In the genomic region with DNA sequence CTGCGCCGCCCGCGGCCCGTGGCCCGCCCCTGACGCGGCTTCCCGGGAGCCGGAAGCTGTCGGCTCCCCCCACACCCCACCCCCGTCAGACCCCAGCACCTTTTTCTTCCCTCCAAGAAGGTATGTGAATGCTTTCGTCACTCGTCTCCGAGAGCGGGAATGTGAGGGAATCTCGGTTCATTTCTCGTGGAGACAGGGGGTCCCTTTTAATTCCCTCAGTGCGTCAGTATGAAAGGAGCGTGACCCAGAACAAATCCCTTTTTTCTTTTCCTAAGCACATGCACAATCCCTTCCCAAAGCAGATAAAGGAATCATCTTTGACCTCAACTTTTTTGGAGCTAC, we compare ENCODE assay signal across 8 mouse cellular contexts. TPM values are rescaled to one million over a fixed set of nuclear protein-coding genes. Genes with fewer than 3 reads are reported as not detected.
DNase-seq lines count a peak whose midpoint lies in the region; ATAC-seq lines count a peak whose summit lies in the region.

No protein-coding gene starts in this region.

- DNase-seq in forebrain, embryonic 11.5 days (ENCODE audit: low spot score): no peak
- no peak for DNase-seq in adrenal gland, postnatal 10 days
- DNase-seq in c-Kit-positive CD71-positive TER-119-positive erythroid progenitor cells, embryonic 14.5 days (ENCODE audit: low spot score): no peak
- no peak for DNase-seq in layer of hippocampus, postnatal 14 days (ENCODE audit: low spot score in 2 of 2)

- ATAC-seq in megakaryocyte, adult 5-6 weeks (ENCODE audit: poor library complexity, severe bottlenecking): no peak
- ATAC-seq in forebrain, embryonic 11.5 days (replicated peaks; ENCODE audit: low FRiP score): no peak
- no peak for ATAC-seq in limb, embryonic 13.5 days (ENCODE audit: low FRiP score, low read depth)
- no peak for ATAC-seq in stomach, embryonic 15.5 days (ENCODE audit: insufficient read depth, low FRiP score, low read depth)

- no peaks in the 10 kb centered on the region for H3K9me3 ChIP-seq in megakaryocyte, embryonic 14.5 days
- H3K9me3 ChIP-seq in forebrain, embryonic 11.5 days (ENCODE audit: control insufficient read depth, low read length): no peaks in the 10 kb centered on the region
- H3K9me3 ChIP-seq in limb, embryonic 13.5 days: no peaks in the 10 kb centered on the region
- no peaks in the 10 kb centered on the region for H3K9me3 ChIP-seq in stomach, embryonic 15.5 days

- peak overlapping the region; percentile 95 for H3K27ac ChIP-seq in forebrain, embryonic 11.5 days (ENCODE audit: low read depth, low read length)
- peak overlapping the region; percentile 97 for H3K27ac ChIP-seq in limb, embryonic 13.5 days
- H3K27ac ChIP-seq in stomach, embryonic 15.5 days: peak overlapping the region; percentile 95

- no peaks in the 10 kb centered on the region for H3K36me3 ChIP-seq in megakaryocyte, embryonic 14.5 days (replicated peaks; ENCODE audit: low read length)
- H3K36me3 ChIP-seq in forebrain, embryonic 11.5 days (ENCODE audit: control insufficient read depth, insufficient read depth, low read length): no peaks in the 10 kb centered on the region
- H3K36me3 ChIP-seq in limb, embryonic 13.5 days: no peaks in the 10 kb centered on the region
- H3K36me3 ChIP-seq in stomach, embryonic 15.5 days: no peaks in the 10 kb centered on the region

- H3K4me2 ChIP-seq in forebrain, embryonic 11.5 days (ENCODE audit: low read depth, low read length, severe bottlenecking): peak overlapping the region; percentile 69
- peak overlapping the region; percentile 74 for H3K4me2 ChIP-seq in limb, embryonic 13.5 days (replicated peaks)
- peak overlapping the region; percentile 80 for H3K4me2 ChIP-seq in stomach, embryonic 15.5 days

- H3K4me3 ChIP-seq in megakaryocyte, embryonic 14.5 days (replicated peaks): peak overlapping the region; percentile 93
- peak overlapping the region; percentile 91 for H3K4me3 ChIP-seq in forebrain, embryonic 11.5 days (ENCODE audit: low read depth, low read length)
- H3K4me3 ChIP-seq in limb, embryonic 13.5 days: peak overlapping the region; percentile 92
- H3K4me3 ChIP-seq in stomach, embryonic 15.5 days (replicated peaks): peak overlapping the region; percentile 95

- 0% methylated on average over 17 of the region's 20 CpGs for WGBS in forebrain, embryonic 11.5 days
- under 1% methylated on average over 18 of the region's 20 CpGs for WGBS in limb, embryonic 13.5 days
- 1% methylated on average over 20 of the region's 20 CpGs for WGBS in stomach, embryonic 15.5 days

- peaks cover 54% of the 10 kb centered on the region for H3K27me3 ChIP-seq in megakaryocyte, embryonic 14.5 days (replicated peaks)
- no peaks in the 10 kb centered on the region for H3K27me3 ChIP-seq in forebrain, embryonic 11.5 days (ENCODE audit: control insufficient read depth, insufficient read depth, low read length)
- H3K27me3 ChIP-seq in limb, embryonic 13.5 days: no peaks in the 10 kb centered on the region
- no peaks in the 10 kb centered on the region for H3K27me3 ChIP-seq in stomach, embryonic 15.5 days (replicated peaks)

- H3K4me1 ChIP-seq in megakaryocyte, embryonic 14.5 days: peaks cover 13% of the 10 kb centered on the region
- peaks cover 5% of the 10 kb centered on the region; the same call in 1 of the 2 replicates for H3K4me1 ChIP-seq in forebrain, embryonic 11.5 days (replicated peaks; ENCODE audit: control insufficient read depth, insufficient read depth, low read length)
- no peaks in the 10 kb centered on the region; the same call in 1 of the 2 replicates for H3K4me1 ChIP-seq in limb, embryonic 13.5 days
- H3K4me1 ChIP-seq in stomach, embryonic 15.5 days: no peaks in the 10 kb centered on the region

- H3K9ac ChIP-seq in forebrain, embryonic 11.5 days (ENCODE audit: low read length): peak overlapping the region; percentile 99
- peak overlapping the region; percentile 98 for H3K9ac ChIP-seq in limb, embryonic 13.5 days
- H3K9ac ChIP-seq in stomach, embryonic 15.5 days: peak overlapping the region; percentile 8; the same call in 1 of the 2 replicates

RNA-seq across cellular contexts. Expression of gene Zfyve9, which starts 0.2 kb away (rescaled TPM):
- 0.01 TPM in 1 of 2 replicates, not detected in the other for polyA plus RNA-seq in megakaryocyte, embryonic 14.5 days (2012; ENCODE audit: insufficient read depth, low replicate concordance)
- total RNA-seq in megakaryocyte, adult 5-6 weeks (2015): 12.2 and 13.0 TPM in 2 replicates
- 13.7 and 15.7 TPM in 2 replicates for total RNA-seq in megakaryocyte, adult 5-6 weeks (2017)
- 4.0 and 4.8 TPM in 2 replicates for polyA plus RNA-seq in forebrain, embryonic 11.5 days (2014; fragmentation: Nextera tagmentation; extraction: Ambion mirVana)
- 5.7 and 6.7 TPM in 2 replicates for polyA plus RNA-seq in limb, embryonic 13.5 days (2015; fragmentation: Nextera tagmentation; extraction: Ambion mirVana)
- 4.2 and 4.6 TPM in 2 replicates for polyA plus RNA-seq in stomach, embryonic 15.5 days (2015; fragmentation: Nextera tagmentation; extraction: Ambion mirVana)
- 10 to 100 TPM; 20.8 to 24.4 TPM for total RNA-seq in adrenal gland, postnatal 10 days (2021)
- total RNA-seq in layer of hippocampus, postnatal 14 days (2021): 10 to 100 TPM; 46.1 to 48.8 TPM

RNA-seq across cellular contexts. Expression of gene Btf3l4, which starts 52.6 kb away (rescaled TPM):
- polyA plus RNA-seq in megakaryocyte, embryonic 14.5 days (2012; ENCODE audit: insufficient read depth, low replicate concordance): 4.9 and 5.4 TPM in 2 replicates
- 73.0 and 80.3 TPM in 2 replicates for total RNA-seq in megakaryocyte, adult 5-6 weeks (2015)
- 51.2 and 57.6 TPM in 2 replicates for total RNA-seq in megakaryocyte, adult 5-6 weeks (2017)
- polyA plus RNA-seq in forebrain, embryonic 11.5 days (2014; fragmentation: Nextera tagmentation; extraction: Ambion mirVana): 230 and 249 TPM in 2 replicates
- 198 and 209 TPM in 2 replicates for polyA plus RNA-seq in limb, embryonic 13.5 days (2015; fragmentation: Nextera tagmentation; extraction: Ambion mirVana)
- polyA plus RNA-seq in stomach, embryonic 15.5 days (2015; fragmentation: Nextera tagmentation; extraction: Ambion mirVana): 122 and 145 TPM in 2 replicates
- 100 to 1,000 TPM; 115 to 125 TPM for total RNA-seq in adrenal gland, postnatal 10 days (2021)
- total RNA-seq in layer of hippocampus, postnatal 14 days (2021): 100 to 1,000 TPM in 1 of 2 experiments, 10 to 100 TPM in 1; 97.7 to 111 TPM

RNA-seq across cellular contexts. Expression of gene Txndc12, which starts 53.6 kb away (rescaled TPM):
- polyA plus RNA-seq in megakaryocyte, embryonic 14.5 days (2012; ENCODE audit: insufficient read depth, low replicate concordance): 6.4 TPM in 1 of 2 replicates, not detected in the other
- total RNA-seq in megakaryocyte, adult 5-6 weeks (2015): 48.6 and 56.1 TPM in 2 replicates
- 66.5 and 66.7 TPM in 2 replicates for total RNA-seq in megakaryocyte, adult 5-6 weeks (2017)
- 99.4 and 101 TPM in 2 replicates for polyA plus RNA-seq in forebrain, embryonic 11.5 days (2014; fragmentation: Nextera tagmentation; extraction: Ambion mirVana)
- 115 and 121 TPM in 2 replicates for polyA plus RNA-seq in limb, embryonic 13.5 days (2015; fragmentation: Nextera tagmentation; extraction: Ambion mirVana)
- polyA plus RNA-seq in stomach, embryonic 15.5 days (2015; fragmentation: Nextera tagmentation; extraction: Ambion mirVana): 97.2 and 108 TPM in 2 replicates
- total RNA-seq in adrenal gland, postnatal 10 days (2021): 10 to 100 TPM; 70.0 to 71.7 TPM
- 10 to 100 TPM; 38.8 to 38.9 TPM for total RNA-seq in layer of hippocampus, postnatal 14 days (2021)

Comparison
In these comparisons a context has a peak if more than half of its experiments do, and no peak if none do; other contexts are left out.
1. H3K9ac ChIP-seq: peak in every context shown above with its lines; median percentile 99 in forebrain, embryonic 11.5 days; 98 in limb, embryonic 13.5 days; 8 in stomach, embryonic 15.5 days.
2. RNA of gene Btf3l4, which starts 52.6 kb away (polyA plus RNA-seq): 230 to 249 TPM in forebrain, embryonic 11.5 days, 198 to 209 TPM in limb, embryonic 13.5 days and 122 to 145 TPM in stomach, embryonic 15.5 days; 4.9 to 5.4 TPM in megakaryocyte, embryonic 14.5 days; every median in the first group is over 10 times any median in the second.
3. RNA of gene Txndc12, which starts 53.6 kb away (polyA plus RNA-seq): 115 to 121 TPM in limb, embryonic 13.5 days, 99.4 to 101 TPM in forebrain, embryonic 11.5 days and 97.2 to 108 TPM in stomach, embryonic 15.5 days; 6.4 TPM in megakaryocyte, embryonic 14.5 days; every median in the first group is over 10 times any median in the second.
4. Peak in every context shown above with its lines, with median percentiles within 50 percentile points of each other: H3K4me3 ChIP-seq, H3K27ac ChIP-seq and H3K4me2 ChIP-seq.